Mouse (Mus musculus) kidney, embryonic 16.5 days (tissue): ENCODE data around the gene Rsad2. TPM values are rescaled to one million over a fixed set of nuclear protein-coding genes. Genes with fewer than 3 reads are reported as not detected.
A peak's percentile ranks its signal among the peaks of the same experiment; 100 is the strongest.
"Not testable (repeated sequence)": the region's sequence is repeated elsewhere in the genome, so short reads cannot be mapped to it uniquely, and the experiment has no call there.

ENCODE experiments used
- ATAC-seq: fragments of 200-750 bp; cut with Nextera tagmentation; 2 replicates; pipeline ENCODE4 v1.8.0; 2017; ENCODE audit warnings: moderate TSS enrichment; ENCODE audit not compliant: low FRiP score, low TSS enrichment
- H3K27ac ChIP-seq: fragments of 300-500 bp; sonication (generic); 2 replicates; pipeline ENCODE4 v1.5.1; 2014; ENCODE audit warnings: low read length
- H3K27me3 ChIP-seq: fragments of 300-500 bp; sonication (generic); 2 replicates; pipeline ENCODE4 v1.6.1; 2014; ENCODE audit warnings: low read length, control low read depth, mixed read lengths; ENCODE audit not compliant: insufficient read depth
- H3K36me3 ChIP-seq: fragments of 300-500 bp; sonication (generic); 2 replicates; pipeline ENCODE4 v1.6.1; 2014; ENCODE audit warnings: low read length, control low read depth, mixed read lengths; ENCODE audit not compliant: insufficient read depth
- H3K4me1 ChIP-seq: fragments of 300-500 bp; sonication (generic); 2 replicates; pipeline ENCODE4 v1.6.1; 2014; ENCODE audit warnings: low read length, control low read depth, mixed read lengths; ENCODE audit not compliant: insufficient read depth
- H3K4me2 ChIP-seq: fragments of 300-500 bp; sonication (generic); replicated peaks from 2 replicates; pipeline ENCODE4 v1.6.1; 2014; ENCODE audit warnings: low read depth, low read length
- H3K4me3 ChIP-seq: fragments of 300-500 bp; sonication (generic); 2 replicates; pipeline ENCODE4 v1.5.1; 2014; ENCODE audit warnings: mild to moderate bottlenecking, low read length
- H3K9ac ChIP-seq: fragments of 300-500 bp; sonication (generic); replicated peaks from 2 replicates; pipeline ENCODE4 v1.6.1; 2014; ENCODE audit warnings: low read length
- H3K9me3 ChIP-seq: fragments of 300-500 bp; sonication (generic); 2 replicates; pipeline ENCODE4 v1.6.1; 2016; ENCODE audit warnings: low read length, control low read depth
- WGBS: fragments of 180-500 bp; shearing (Covaris S2); extraction: QIAGEN DNeasy Blood & Tissue Kit; methylation state at CpG from one replicate; pipeline ENCODE4 v1.1.7; 2014; 5-methylcytosine and 5-hydroxymethylcytosine counted together
- polyA plus RNA-seq: library from polyadenylated mRNA; unstranded; fragments of >200 nt; fragmentation: Nextera tagmentation; extraction: Ambion mirVana; gene quantifications from 2 replicates; pipeline ENCODE4 v1.2.1, GENCODE M21; 2015

Gene Rsad2
- 27.3 and 28.0 TPM in 2 replicates for polyA plus RNA-seq

GRCm38 (mm10) chr12:26456028-26456698 is at the start of gene Rsad2:
Gene Rsad2, minus strand, starts transcription at chr12:26456452.
- peak within 1 kb of the TSS; percentile 27 for H3K4me3 ChIP-seq
- peak within 1 kb of the TSS; percentile 0; the same call in 1 of the 2 replicates for H3K27ac ChIP-seq
- WGBS: 37% methylated on average over 13 of the region's 13 CpGs
- ATAC-seq: peak; percentile 84
- peaks cover 14% of the 10 kb centered on the region for H3K4me1 ChIP-seq
- H3K27me3 ChIP-seq: no peaks in the 10 kb centered on the region
- H3K36me3 ChIP-seq: no peaks in the 10 kb centered on the region
- H3K4me2 ChIP-seq: peak within 1 kb of the TSS; percentile 44
- 0 out of 2 replicates have a peak within 1 kb of the TSS, but pooled peaks have one; percentile 17 for H3K9ac ChIP-seq
- no peaks in the 10 kb centered on the region for H3K9me3 ChIP-seq

GRCm38 (mm10) chr12:26501042-26501441 is 44.8 kb upstream of the Rsad2 start:
- Histone ChIP-seq H3K27ac (no peak overlapping the region), H3K4me2 (no peak overlapping the region), H3K4me1 (no peaks in the 10 kb centered on the region), H3K27me3 (no peaks in the 10 kb centered on the region), H3K9ac (no peak overlapping the region), H3K9me3 (no peaks in the 10 kb centered on the region), H3K4me3 (no peak overlapping the region), H3K36me3 (no peaks in the 10 kb centered on the region)
- 91% methylated on average over 3 of the region's 3 CpGs for WGBS
- no peak for ATAC-seq

GRCm38 (mm10) chr12:26489942-26490341 is 33.7 kb upstream of the Rsad2 start:
- ATAC-seq: no peak
- 89% methylated on average over 1 of the region's 1 CpGs for WGBS
- no peak overlapping the region for H3K27ac ChIP-seq

GRCm38 (mm10) chr12:26488617-26489274 is 32.5 kb upstream of the Rsad2 start:
- ATAC-seq: peak; percentile 35; the same call in 1 of the 2 replicates
- peaks cover 7% of the 10 kb centered on the region for H3K4me1 ChIP-seq
- no peaks in the 10 kb centered on the region for H3K9me3 ChIP-seq
- H3K27me3 ChIP-seq: no peaks in the 10 kb centered on the region
- peak overlapping the region; percentile 32 for H3K4me2 ChIP-seq
- H3K27ac ChIP-seq: no peak overlapping the region
- 23% methylated on average over 5 of the region's 5 CpGs for WGBS
- no peak overlapping the region for H3K9ac ChIP-seq
- H3K4me3 ChIP-seq: no peak overlapping the region
- H3K36me3 ChIP-seq: no peaks in the 10 kb centered on the region

More at GRCm38 (mm10) chr12:26489942-26490341, 33.7 kb upstream of the Rsad2 start:
- H3K27me3 ChIP-seq: no peaks in the 10 kb centered on the region
- H3K4me2 ChIP-seq: no peak overlapping the region
- no peaks in the 10 kb centered on the region for H3K9me3 ChIP-seq
- H3K36me3 ChIP-seq: no peaks in the 10 kb centered on the region
- no peak overlapping the region for H3K9ac ChIP-seq
- H3K4me1 ChIP-seq: peaks cover 7% of the 10 kb centered on the region
- H3K4me3 ChIP-seq: no peak overlapping the region

- WGBS: 36% methylated on average over 14 of the region's 14 CpGs
- H3K27ac ChIP-seq: peak overlapping the region; percentile 36; the same call in 1 of the 2 replicates
Measured at GRCm38 (mm10) chr12:26487874-26488616, 31.8 kb upstream of the Rsad2 start.

GRCm38 (mm10) chr12:26485738-26486580 is 29.7 kb upstream of the Rsad2 start:
- H3K4me3 ChIP-seq, H3K27me3 ChIP-seq, H3K4me1 ChIP-seq, H3K9me3 ChIP-seq, H3K9ac ChIP-seq, ATAC-seq, H3K4me2 ChIP-seq, H3K27ac ChIP-seq, H3K36me3 ChIP-seq: not testable (repeated sequence)
- WGBS: 90% methylated on average over 12 of the region's 12 CpGs

More at GRCm38 (mm10) chr12:26487874-26488616, 31.8 kb upstream of the Rsad2 start:
- peak; percentile 61; the same call in 1 of the 2 replicates for ATAC-seq
- no peaks in the 10 kb centered on the region for H3K36me3 ChIP-seq
- no peaks in the 10 kb centered on the region for H3K9me3 ChIP-seq
- no peak overlapping the region for H3K4me3 ChIP-seq
- H3K9ac ChIP-seq: no peak overlapping the region
- peak overlapping the region; percentile 32 for H3K4me2 ChIP-seq
- H3K4me1 ChIP-seq: peaks cover 7% of the 10 kb centered on the region
- H3K27me3 ChIP-seq: no peaks in the 10 kb centered on the region

- H3K9me3 ChIP-seq: no peaks in the 10 kb centered on the region
- no peaks in the 10 kb centered on the region for H3K27me3 ChIP-seq
- H3K36me3 ChIP-seq: no peaks in the 10 kb centered on the region
- H3K4me3 ChIP-seq: no peak overlapping the region
- H3K4me1 ChIP-seq: no peaks in the 10 kb centered on the region
- ATAC-seq: no peak
- 80% methylated on average over 18 of the region's 18 CpGs for WGBS
- no peak overlapping the region for H3K27ac ChIP-seq
- H3K4me2 ChIP-seq: no peak overlapping the region
- H3K9ac ChIP-seq: no peak overlapping the region
Measured at GRCm38 (mm10) chr12:26478196-26479004, 22.1 kb upstream of the Rsad2 start.

GRCm38 (mm10) chr12:26477198-26477597 is 20.9 kb upstream of the Rsad2 start:
- Histone ChIP-seq H3K4me3 (no peak overlapping the region), H3K9ac (no peak overlapping the region), H3K4me1 (no peaks in the 10 kb centered on the region), H3K4me2 (no peak overlapping the region), H3K9me3 (no peaks in the 10 kb centered on the region), H3K36me3 (no peaks in the 10 kb centered on the region), H3K27ac (no peak overlapping the region), H3K27me3 (no peaks in the 10 kb centered on the region)
- ATAC-seq: no peak
- WGBS: 91% methylated on average over 5 of the region's 5 CpGs
